Mouse (Mus musculus) G1E (cell line): ENCODE measurements at regions not wholly inside any gene's neighbourhood (a gene's known extent, or its start where the extent isn't known, plus 50 kb on each side); places are given as distances from the start of the nearest gene placed in this dataset.

Experiments
- CTCF ChIP-seq: IDR thresholded peaks from 2 replicates; pipeline ENCODE4 v1.5.1; 2012; ENCODE audit warnings: low read depth, low read length, inconsistent platforms, mixed read lengths
- GATA1 ChIP-seq: IDR thresholded peaks from 2 replicates; pipeline ENCODE4 v1.6.1; 2012; ENCODE audit warnings: borderline replicate concordance, low read length, inconsistent platforms, mixed read lengths
- GATA2 ChIP-seq: IDR thresholded peaks from 2 replicates; pipeline ENCODE4 v1.6.1; 2012; ENCODE audit warnings: low read depth, low read length, inconsistent platforms, borderline replicate concordance
- POLR2AphosphoS5 ChIP-seq: IDR thresholded peaks from 2 replicates; pipeline ENCODE4 v1.6.1; 2012; ENCODE audit warnings: low read depth, low read length, inconsistent platforms; ENCODE audit not compliant: insufficient replicate concordance

GRCm38 (mm10) chr11:44156081-44156480, 243.8 kb upstream of the Il12b start:
- no peak for TF ChIP-seq CTCF
- no peak for TF ChIP-seq GATA2
- no peak for TF ChIP-seq POLR2AphosphoS5
- TF ChIP-seq GATA1: no peak
